Mouse (Mus musculus) intestine, embryonic 16.5 days (tissue): ENCODE measurements at regions not wholly inside any gene's neighbourhood (a gene's known extent, or its start where the extent isn't known, plus 50 kb on each side); places are given as distances from the start of the nearest gene placed in this dataset.
A peak's percentile ranks its signal among the peaks of the same experiment; 100 is the strongest.

Experiments used
- ATAC-seq: fragments of 200-750 bp; cut with Nextera tagmentation; 2 replicates; pipeline ENCODE4 v1.8.0; 2017; ENCODE audit warnings: moderate TSS enrichment, moderate library complexity
- H3K27ac ChIP-seq: fragments of 300-500 bp; sonication (generic); 2 replicates; pipeline ENCODE4 v1.5.1; 2014; ENCODE audit warnings: mild to moderate bottlenecking, low read length
- H3K27me3 ChIP-seq: fragments of 300-500 bp; sonication (generic); replicated peaks from 2 replicates; pipeline ENCODE4 v1.6.1; 2014; ENCODE audit warnings: low read length, control low read depth, mixed read lengths; ENCODE audit not compliant: control insufficient read depth, insufficient read depth
- H3K36me3 ChIP-seq: fragments of 300-500 bp; sonication (generic); 2 replicates; pipeline ENCODE4 v1.6.1; 2014; ENCODE audit warnings: low read length, control low read depth; ENCODE audit not compliant: control insufficient read depth, insufficient read depth
- H3K4me1 ChIP-seq: fragments of 300-500 bp; sonication (generic); 2 replicates; pipeline ENCODE4 v1.6.1; 2014; ENCODE audit warnings: low read length, control low read depth, mixed read lengths; ENCODE audit not compliant: control insufficient read depth, insufficient read depth
- H3K4me2 ChIP-seq: fragments of 300-500 bp; sonication (generic); 2 replicates; pipeline ENCODE4 v1.6.1; 2014; ENCODE audit warnings: low read depth, low read length, control low read depth
- H3K4me3 ChIP-seq: fragments of 300-500 bp; sonication (generic); 2 replicates; pipeline ENCODE4 v1.5.1; 2014; ENCODE audit warnings: mild to moderate bottlenecking, low read length
- H3K9ac ChIP-seq: fragments of 300-500 bp; sonication (generic); 2 replicates; pipeline ENCODE4 v1.6.1; 2014; ENCODE audit warnings: low read depth, low read length
- H3K9me3 ChIP-seq: fragments of 300-500 bp; sonication (generic); 2 replicates; pipeline ENCODE4 v1.6.1; 2016; ENCODE audit warnings: low read length, control low read depth; ENCODE audit not compliant: control insufficient read depth
- WGBS: fragments of 180-500 bp; shearing (Covaris S2); extraction: QIAGEN DNeasy Blood & Tissue Kit; methylation state at CpG from one replicate; pipeline ENCODE4 v1.1.7; 2014; 5-methylcytosine and 5-hydroxymethylcytosine counted together

DNA sequence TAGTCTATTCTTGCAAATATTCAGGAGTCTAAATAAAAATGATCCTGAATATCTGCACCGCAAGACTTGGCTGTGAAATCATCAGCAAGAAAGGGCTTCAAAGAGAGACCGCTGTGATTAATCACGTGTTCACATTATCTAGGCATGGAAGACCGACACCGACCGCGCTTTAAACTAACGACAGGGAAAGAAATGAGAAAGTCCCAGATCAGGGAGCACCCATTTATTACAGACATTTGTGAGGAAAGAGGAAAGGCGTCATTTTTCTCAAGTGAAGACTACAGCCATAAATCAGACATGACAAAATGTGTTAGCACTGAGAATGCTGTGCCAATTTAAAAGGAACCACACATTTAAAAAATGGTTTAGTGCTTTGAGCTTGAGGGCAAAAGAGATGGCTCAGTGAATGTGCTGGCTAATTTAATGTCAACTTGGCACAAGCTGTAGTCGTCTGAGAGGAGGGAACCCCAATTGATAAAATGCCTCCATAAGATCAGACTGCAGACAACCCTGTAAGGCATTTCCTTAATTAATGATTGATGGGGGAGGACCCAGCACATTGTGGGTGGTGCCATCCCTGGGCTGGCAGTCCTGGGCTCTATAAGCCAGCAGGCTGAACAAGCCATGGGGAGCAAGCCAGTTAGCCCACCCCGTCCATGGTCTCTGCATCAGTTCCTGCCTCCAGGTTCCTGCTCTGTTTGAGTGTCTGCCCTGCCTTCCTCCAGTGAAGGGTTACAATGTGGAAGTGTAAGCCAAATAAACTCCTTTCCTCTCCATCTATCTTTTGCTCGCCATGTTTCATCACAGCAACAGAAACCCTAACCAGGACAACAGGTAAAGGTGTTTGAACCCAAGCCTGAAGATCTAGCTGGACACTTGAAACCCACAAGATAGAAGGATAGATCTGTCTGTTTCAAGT lies 81.5 kb upstream of the Gm47985 start:
- no peak overlapping the region for H3K4me3 ChIP-seq

DNA sequence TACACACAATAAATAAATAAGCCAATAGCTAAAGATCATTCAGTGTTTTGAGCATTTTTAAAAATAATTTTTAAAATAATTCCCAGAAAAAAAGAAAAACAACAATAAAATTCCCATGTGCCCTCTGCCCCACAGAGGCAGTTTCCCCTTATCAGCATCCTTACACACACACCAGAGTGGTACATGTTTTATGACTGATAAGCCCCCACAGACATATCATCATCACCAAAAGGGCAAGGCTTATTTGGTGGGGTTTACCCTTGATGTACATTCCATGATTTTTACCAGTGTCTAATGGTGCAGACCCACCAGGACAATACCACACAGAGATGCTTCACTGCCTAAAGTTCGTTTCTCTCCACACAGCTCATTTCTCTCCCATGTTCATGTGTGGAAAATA lies 80.8 kb upstream of the Gm47985 start:
- WGBS, result 88% methylated on average over 1 of the region's 1 CpGs
- H3K36me3 ChIP-seq, result no peaks in the 10 kb centered on the region
- no peak overlapping the region for H3K9ac ChIP-seq
- no peaks in the 10 kb centered on the region for H3K27me3 ChIP-seq
- H3K27ac ChIP-seq, result no peak overlapping the region
- no peaks in the 10 kb centered on the region for H3K9me3 ChIP-seq
- H3K4me1 ChIP-seq, result peaks cover 10% of the 10 kb centered on the region
- no peak overlapping the region for H3K4me3 ChIP-seq
- H3K4me2 ChIP-seq, result no peak overlapping the region
- ATAC-seq, result peak; percentile 63; the same call in 1 of the 2 replicates

More for the DNA sequence above, 81.5 kb upstream of the Gm47985 start:
- WGBS, result 69% methylated on average over 12 of the region's 12 CpGs
- Histone ChIP-seq H3K27ac (no peak overlapping the region), H3K27me3 (no peaks in the 10 kb centered on the region), H3K36me3 (no peaks in the 10 kb centered on the region), H3K4me2 (no peak overlapping the region), H3K4me1 (peaks cover 10% of the 10 kb centered on the region), H3K9ac (no peak overlapping the region), H3K9me3 (no peaks in the 10 kb centered on the region)
- ATAC-seq, result no peak

DNA sequence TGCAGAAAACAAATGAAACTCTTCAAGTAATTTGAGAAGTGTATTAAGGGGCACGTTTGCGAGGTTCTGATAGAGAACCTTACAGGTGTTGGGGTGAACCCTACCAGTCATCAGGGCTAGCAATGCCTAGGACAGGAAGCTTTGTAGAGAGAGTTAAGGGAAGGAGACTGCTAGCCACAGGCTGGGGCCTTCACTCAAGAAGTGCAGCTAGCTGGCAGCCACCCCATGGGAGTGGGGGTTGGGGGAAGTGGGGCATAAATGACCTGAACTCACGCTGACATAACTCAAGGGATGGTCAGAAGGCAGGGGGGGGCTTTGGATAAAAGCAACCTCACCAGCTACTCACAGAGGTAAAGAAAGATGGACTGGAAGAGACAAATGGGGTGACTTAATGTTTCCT lies 80.3 kb upstream of the Gm47985 start:
- 69% methylated on average over 3 of the region's 3 CpGs for WGBS
- Histone ChIP-seq H3K4me1 (peaks cover 10% of the 10 kb centered on the region), H3K27me3 (no peaks in the 10 kb centered on the region), H3K9ac (no peak overlapping the region), H3K9me3 (no peaks in the 10 kb centered on the region), H3K4me3 (no peak overlapping the region), H3K27ac (no peak overlapping the region; the same call in 1 of the 2 replicates), H3K4me2 (no peak overlapping the region), H3K36me3 (no peaks in the 10 kb centered on the region)
- ATAC-seq, result no peak

DNA sequence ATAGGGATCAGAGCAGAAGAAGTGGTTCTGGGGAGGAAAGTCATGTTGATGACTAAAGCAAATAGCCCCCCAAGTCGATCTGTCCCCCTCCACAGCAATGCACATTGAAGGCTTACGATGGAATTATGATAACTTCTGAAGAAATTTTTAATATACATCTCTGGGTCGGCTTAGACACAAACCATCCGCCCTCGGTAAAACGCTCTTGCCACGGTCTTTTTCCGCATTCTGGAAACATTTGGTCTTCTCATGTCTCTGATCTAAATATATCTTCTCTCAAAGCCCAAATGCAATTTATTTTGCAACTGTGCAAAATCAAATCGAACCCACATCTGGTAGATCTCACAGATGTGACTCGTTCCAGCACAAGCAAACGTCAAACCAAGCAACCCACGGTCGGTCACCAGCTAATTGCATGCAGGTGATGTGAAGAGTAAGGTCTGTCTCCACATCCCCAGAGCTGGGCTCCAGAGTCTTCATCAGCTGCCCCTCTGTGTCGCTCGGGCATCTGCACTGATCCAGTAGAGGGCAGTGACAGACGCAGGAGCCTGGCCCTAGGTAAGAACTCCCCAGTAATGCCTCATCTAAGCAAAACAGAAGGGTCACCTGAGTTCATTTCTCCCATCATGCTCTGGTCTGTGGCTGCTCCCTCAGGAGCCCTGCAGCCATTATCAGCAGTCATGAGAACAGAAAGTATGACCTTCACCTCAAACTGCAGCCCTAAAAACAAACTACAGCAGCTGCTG lies 79.5 kb upstream of the Gm47985 start:
- no peaks in the 10 kb centered on the region for H3K9me3 ChIP-seq
- peaks cover 10% of the 10 kb centered on the region for H3K4me1 ChIP-seq
- 0 out of 2 replicates have a peak overlapping the region, but pooled peaks have one; percentile 22 for H3K4me2 ChIP-seq
- H3K36me3 ChIP-seq, result no peaks in the 10 kb centered on the region
- ATAC-seq, result peak; percentile 39
- H3K9ac ChIP-seq, result no peak overlapping the region
- peak overlapping the region; percentile 9; the same call in 1 of the 2 replicates for H3K4me3 ChIP-seq
- WGBS, result 59% methylated on average over 16 of the region's 16 CpGs
- peak overlapping the region; percentile 57 for H3K27ac ChIP-seq
- H3K27me3 ChIP-seq, result no peaks in the 10 kb centered on the region

DNA sequence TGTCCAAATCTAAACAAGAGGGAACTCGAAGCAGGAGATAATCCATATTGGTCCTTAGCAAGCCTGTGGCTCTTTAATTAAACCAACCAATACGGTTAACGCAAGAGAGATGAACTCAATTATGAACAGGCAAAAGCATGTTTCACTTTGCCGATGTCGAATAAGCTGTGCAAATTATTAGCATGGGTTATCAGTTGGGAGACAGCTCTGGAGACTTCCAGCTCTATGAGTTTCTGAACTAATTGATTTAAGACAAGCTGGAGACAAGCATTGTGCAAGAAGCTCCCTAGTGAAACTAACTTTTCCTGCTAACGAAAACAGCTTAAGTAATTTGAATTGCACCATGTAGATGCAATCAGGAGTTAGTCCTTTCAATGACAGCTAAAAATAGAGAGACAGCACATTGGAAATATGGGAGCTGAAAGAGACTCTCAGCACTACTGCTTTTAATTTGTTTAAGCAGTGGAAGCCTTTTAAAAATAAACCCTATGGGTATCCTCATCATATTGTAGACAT lies 78.8 kb upstream of the Gm47985 start:
- Histone ChIP-seq H3K9ac (no peak overlapping the region), H3K9me3 (no peaks in the 10 kb centered on the region), H3K4me2 (0 out of 2 replicates have a peak overlapping the region, but pooled peaks have one; percentile 22), H3K27me3 (no peaks in the 10 kb centered on the region), H3K36me3 (no peaks in the 10 kb centered on the region), H3K4me1 (peaks cover 10% of the 10 kb centered on the region), H3K4me3 (peak overlapping the region; percentile 9; the same call in 1 of the 2 replicates), H3K27ac (peak overlapping the region; percentile 57)
- WGBS, result 43% methylated on average over 6 of the region's 6 CpGs
- ATAC-seq, result no peak

DNA sequence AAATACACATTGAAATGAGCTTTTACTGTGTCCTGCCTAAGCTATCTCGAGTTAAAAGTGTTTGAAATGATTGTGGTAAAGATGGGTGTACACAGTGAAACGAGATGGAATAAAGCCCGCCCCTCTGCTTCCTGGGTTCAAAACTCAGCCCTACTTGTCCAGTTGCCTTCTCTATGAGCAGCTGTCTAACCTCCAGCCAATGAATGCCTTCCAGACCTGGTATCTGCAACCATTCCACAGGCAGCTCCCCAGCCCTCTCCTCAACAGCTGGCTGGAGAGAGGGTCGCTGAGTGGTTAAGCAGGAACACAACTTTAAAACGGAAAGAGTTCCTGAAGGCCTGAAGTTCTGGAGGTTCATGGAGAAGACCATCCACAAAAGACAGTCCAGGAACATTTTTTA lies 78.0 kb upstream of the Gm47985 start:
- no peak for ATAC-seq
- Histone ChIP-seq H3K4me3 (no peak overlapping the region), H3K27ac (no peak overlapping the region), H3K27me3 (no peaks in the 10 kb centered on the region), H3K4me1 (peaks cover 10% of the 10 kb centered on the region), H3K4me2 (no peak overlapping the region), H3K36me3 (no peaks in the 10 kb centered on the region), H3K9me3 (no peaks in the 10 kb centered on the region), H3K9ac (no peak overlapping the region)
- 85% methylated on average over 5 of the region's 5 CpGs for WGBS

DNA sequence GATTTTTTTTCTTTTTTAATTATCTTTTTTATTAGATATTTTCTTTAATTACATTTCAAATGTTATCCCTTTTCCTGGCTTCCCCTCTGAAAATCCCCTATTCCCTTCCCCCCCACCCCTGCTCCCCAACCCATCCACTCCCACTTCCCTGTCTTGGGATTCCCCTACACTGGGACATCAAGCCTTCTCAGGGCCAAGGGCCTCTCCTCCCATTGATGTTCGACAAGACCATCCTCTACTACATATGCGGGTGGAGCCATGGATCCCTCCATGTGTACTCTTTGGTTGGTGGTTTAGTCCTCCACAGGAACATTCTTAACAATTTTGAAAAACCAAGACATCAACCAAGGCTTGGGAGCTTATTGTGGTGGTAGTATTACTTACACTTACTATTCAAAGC lies 77.5 kb upstream of the Gm47985 start:
- no peaks in the 10 kb centered on the region for H3K27me3 ChIP-seq

DNA sequence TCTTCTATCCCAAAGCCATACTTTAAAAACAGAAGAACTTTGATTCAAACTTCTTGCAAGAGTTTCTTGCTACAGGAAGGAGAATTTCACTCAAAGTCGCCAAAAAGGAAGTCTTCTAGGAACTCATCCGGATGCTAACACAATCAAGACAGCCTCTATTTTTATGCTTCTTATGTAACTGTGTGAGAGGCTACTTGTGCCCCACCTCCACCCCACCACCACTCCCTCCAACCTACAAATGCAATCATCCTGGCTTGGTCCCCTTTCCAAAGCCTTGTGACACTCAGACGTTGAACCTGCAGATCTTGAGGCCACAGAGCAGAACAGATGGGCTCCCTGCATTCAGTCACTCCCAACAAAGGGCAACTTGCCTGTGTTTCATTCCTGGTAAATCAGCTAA lies 77.1 kb upstream of the Gm47985 start:
- WGBS, result 66% methylated on average over 3 of the region's 3 CpGs
- Histone ChIP-seq H3K4me1 (peaks cover 11% of the 10 kb centered on the region), H3K27me3 (no peaks in the 10 kb centered on the region), H3K9me3 (no peaks in the 10 kb centered on the region), H3K4me3 (no peak overlapping the region), H3K4me2 (no peak overlapping the region), H3K27ac (no peak overlapping the region), H3K9ac (no peak overlapping the region), H3K36me3 (no peaks in the 10 kb centered on the region)
- ATAC-seq, result no peak

More for the DNA sequence above, 77.5 kb upstream of the Gm47985 start:
- H3K4me1 ChIP-seq, result peaks cover 10% of the 10 kb centered on the region
- H3K27ac ChIP-seq, result no peak overlapping the region
- H3K36me3 ChIP-seq, result no peaks in the 10 kb centered on the region
- 91% methylated on average over 2 of the region's 2 CpGs for WGBS
- H3K4me3 ChIP-seq, result no peak overlapping the region
- no peak overlapping the region for H3K9ac ChIP-seq
- no peaks in the 10 kb centered on the region for H3K9me3 ChIP-seq
- ATAC-seq, result no peak
- no peak overlapping the region for H3K4me2 ChIP-seq

DNA sequence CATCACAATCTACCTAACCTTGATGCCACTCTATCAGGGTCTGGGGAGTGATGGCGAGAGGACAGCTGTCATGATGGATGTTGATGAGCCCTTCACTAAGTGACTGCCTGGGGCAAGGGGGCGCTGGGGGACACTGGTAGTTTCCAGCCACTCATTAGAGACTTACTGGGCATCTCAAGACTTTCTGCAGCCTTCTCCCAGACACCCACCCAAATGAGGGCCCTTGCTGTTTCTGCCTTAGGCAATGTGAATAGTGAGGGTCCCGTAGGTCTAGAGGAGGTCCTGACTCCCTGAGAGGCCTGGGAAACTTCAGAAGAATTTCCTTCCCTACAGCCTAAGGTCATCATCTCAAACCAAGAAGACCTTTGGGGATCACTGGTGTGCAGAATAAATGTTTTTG lies 74.9 kb upstream of the Gm47985 start:
- H3K36me3 ChIP-seq, result no peaks in the 10 kb centered on the region
- no peaks in the 10 kb centered on the region for H3K27me3 ChIP-seq
- 71% methylated on average over 3 of the region's 3 CpGs for WGBS
- H3K9me3 ChIP-seq, result no peaks in the 10 kb centered on the region
- H3K4me1 ChIP-seq, result peaks cover 21% of the 10 kb centered on the region
- ATAC-seq, result no peak
- H3K4me2 ChIP-seq, result no peak overlapping the region
- no peak overlapping the region for H3K9ac ChIP-seq
- H3K4me3 ChIP-seq, result no peak overlapping the region
- no peak overlapping the region for H3K27ac ChIP-seq
